Mouse (Mus musculus) midbrain, embryonic 12.5 days (tissue): ENCODE data around the gene C1s2. TPM values are rescaled to one million over a fixed set of nuclear protein-coding genes. Genes with fewer than 3 reads are reported as not detected.

Source experiments
- polyA plus RNA-seq: library from polyadenylated mRNA; unstranded; fragments of >200 nt; fragmentation: Nextera tagmentation; extraction: Ambion mirVana; gene quantifications from 2 replicates; pipeline ENCODE4 v1.2.1, GENCODE M21; 2016

The C1s2 gene
- polyA plus RNA-seq, 1 experiment from 2014 or later: not detected

Other genes with a start within 250 kb of the C1s2 start
- gene Pex5, start 221.0 kb downstream of the C1s2 start, polyA plus RNA-seq: 64.7 and 68.1 TPM in 2 replicates
- 32.4 and 33.1 TPM in 2 replicates for gene Clstn3, start 171.3 kb downstream of the C1s2 start, polyA plus RNA-seq
- gene C1rl, start 143.0 kb downstream of the C1s2 start, polyA plus RNA-seq: 0.17 and 0.29 TPM in 2 replicates
- 0.11 and 0.22 TPM in 2 replicates for gene C1ra, start 123.7 kb downstream of the C1s2 start, polyA plus RNA-seq
- gene C1s1, start 93.7 kb downstream of the C1s2 start, polyA plus RNA-seq: 0.43 and 0.80 TPM in 2 replicates
- not detected in 2 replicates for gene C1rb, start 65.8 kb downstream of the C1s2 start, polyA plus RNA-seq
- 37.5 and 37.9 TPM in 2 replicates for gene Lpcat3, start 26.9 kb upstream of the C1s2 start, polyA plus RNA-seq
- 161 and 170 TPM in 2 replicates for gene Emg1, start 76.1 kb upstream of the C1s2 start, polyA plus RNA-seq
- 308 and 315 TPM in 2 replicates for gene Phb2, start 76.3 kb upstream of the C1s2 start, polyA plus RNA-seq
- 5.2 and 5.6 TPM in 2 replicates for gene Ptpn6, start 102.6 kb upstream of the C1s2 start, polyA plus RNA-seq
- gene Grcc10, start 105.3 kb upstream of the C1s2 start, polyA plus RNA-seq: 523 and 554 TPM in 2 replicates
- not detected in 2 replicates for gene Gm45234, start 119.9 kb upstream of the C1s2 start, polyA plus RNA-seq
- gene Atn1, start 120.4 kb upstream of the C1s2 start, polyA plus RNA-seq: 15.6 and 18.0 TPM in 2 replicates
- gene Eno2, start 133.6 kb upstream of the C1s2 start, polyA plus RNA-seq: 9.0 and 9.4 TPM in 2 replicates
- gene Lrrc23, start 143.6 kb upstream of the C1s2 start, polyA plus RNA-seq: 2.3 and 4.6 TPM in 2 replicates
- gene Spsb2, start 172.6 kb upstream of the C1s2 start, polyA plus RNA-seq: 8.1 and 8.6 TPM in 2 replicates
- gene Tpi1, start 178.2 kb upstream of the C1s2 start, polyA plus RNA-seq: 423 and 428 TPM in 2 replicates
- gene Usp5, start 193.4 kb upstream of the C1s2 start, polyA plus RNA-seq: 213 and 214 TPM in 2 replicates
- 168 and 169 TPM in 2 replicates for gene Cdca3, start 193.5 kb upstream of the C1s2 start, polyA plus RNA-seq
- 5.5 TPM in 2 replicates for gene Gnb3, start 204.2 kb upstream of the C1s2 start, polyA plus RNA-seq
- gene P3h3, start 221.7 kb upstream of the C1s2 start, polyA plus RNA-seq: 21.4 and 25.6 TPM in 2 replicates
- 11.8 and 11.9 TPM in 2 replicates for gene Gpr162, start 227.9 kb upstream of the C1s2 start, polyA plus RNA-seq